Comparison of ENCODE assay signal across 8 mouse cellular contexts in genomic region chr10:94549511-94550232, GRCm38 (mm10).
DNase-seq lines count a peak whose midpoint lies in the region; ATAC-seq and TF ChIP-seq lines count a peak whose summit lies in the region.

No protein-coding gene starts in this region.

- H3K4me3 ChIP-seq in gastrocnemius, adult 2 months = no peak overlapping the region

- intact Hi-C loops in gastrocnemius, adult 2 months (cut with DNase I) = no loop called here

- no peak for TF ChIP-seq CTCF in gastrocnemius, adult 2 months (IDR thresholded peaks at IDR 0.05)

- peak overlapping the region; percentile 49 for H3K27ac ChIP-seq in gastrocnemius, adult 2 months

- ATAC-seq in CD4-positive, CD25-positive, alpha-beta regulatory T cell, adult 4 months = no peak

- DNase-seq in gastrocnemius, adult 2 months = peak; percentile 53
- DNase-seq in gastrocnemius, postnatal 25 days = no peak
- DNase-seq in urinary bladder, postnatal 14 days (ENCODE audit: low spot score) = peak; percentile 68
- DNase-seq in urinary bladder, postnatal 25 days (ENCODE audit: low spot score) = no peak
- peak; percentile 67 to 70 for DNase-seq in kidney, postnatal 25 days
- DNase-seq in testis, postnatal 14 days (ENCODE audit: low spot score) = peak; percentile 47
- no peak for DNase-seq in thymus, postnatal 36 days

Comparison
In these comparisons a context has a peak if more than half of its experiments do, and no peak if none do; other contexts are left out.
1. DNase-seq: peak in gastrocnemius, adult 2 months (single experiment), urinary bladder, postnatal 14 days (single experiment), kidney, postnatal 25 days (2 of 2) and testis, postnatal 14 days (single experiment); none in gastrocnemius, postnatal 25 days (single experiment), urinary bladder, postnatal 25 days (single experiment) and thymus, postnatal 36 days (0 of 2).